Mouse (Mus musculus): ENCODE data around the gene Prkg1. TPM values are rescaled to one million over a fixed set of nuclear protein-coding genes. Genes with fewer than 3 reads are reported as not detected.

The Prkg1 gene
- total and polyA plus RNA-seq, 3 experiments = 2.2 to 13.6 (median 11.0) TPM

GRCm38 (mm10) chr19:31650452-31650851 lies 114.4 kb downstream of the Prkg1 start:
- TF ChIP-seq POLR2A (IDR thresholded peaks at IDR 0.05; ENCODE audit: insufficient read depth, low read depth, low read length) (no peak), CTCF (IDR thresholded peaks at IDR 0.05) (no peak), EP300 (IDR thresholded peaks at IDR 0.05; ENCODE audit: insufficient read depth, low read depth, low read length) (no peak)
- Histone ChIP-seq H3K4me1 (ENCODE audit: control insufficient read depth, insufficient read depth, low read length) (no peaks in the 10 kb centered on the region), H3K4me3 (no peak overlapping the region), H3K27me3 (ENCODE audit: control insufficient read depth, insufficient read depth, low read length) (no peaks in the 10 kb centered on the region), H3K9ac (ENCODE audit: low read depth, low read length) (no peak overlapping the region), H3K79me2 (replicated peaks; ENCODE audit: control insufficient read depth, insufficient read depth, low read length) (no peaks in the 10 kb centered on the region), H3K27ac (no peak overlapping the region), H3K36me3 (ENCODE audit: control insufficient read depth, insufficient read depth, low read length) (no peaks in the 10 kb centered on the region)
- DNase-seq = no peak
- intact Hi-C loops (cut with DNase I) = no loop called here
- 83% methylated on average over 4 of the region's 4 CpGs for WGBS

- WGBS = 27% methylated on average over 2 of the region's 2 CpGs
- no peaks in the 10 kb centered on the region for H3K36me3 ChIP-seq (ENCODE audit: control insufficient read depth, insufficient read depth, low read length)
- peak; percentile 32 to 40 for DNase-seq
- H3K27ac ChIP-seq = no peak overlapping the region
- no peaks in the 10 kb centered on the region for H3K27me3 ChIP-seq (ENCODE audit: control insufficient read depth, insufficient read depth, low read length)
- H3K9ac ChIP-seq (ENCODE audit: low read depth, low read length) = no peak overlapping the region
- H3K4me3 ChIP-seq = no peak overlapping the region
- H3K4me1 ChIP-seq (ENCODE audit: control insufficient read depth, insufficient read depth, low read length) = no peaks in the 10 kb centered on the region
- intact Hi-C loops (cut with DNase I) = no loop called here
- TF ChIP-seq POLR2A (IDR thresholded peaks at IDR 0.05; ENCODE audit: insufficient read depth, low read depth, low read length) = no peak
- TF ChIP-seq EP300 (IDR thresholded peaks at IDR 0.05; ENCODE audit: insufficient read depth, low read depth, low read length) = no peak
- no peak for TF ChIP-seq CTCF (IDR thresholded peaks at IDR 0.05)
- H3K79me2 ChIP-seq (replicated peaks; ENCODE audit: control insufficient read depth, insufficient read depth, low read length) = no peaks in the 10 kb centered on the region
Measured at GRCm38 (mm10) chr19:31647492-31647891, 117.3 kb downstream of the Prkg1 start.

- WGBS = 82% methylated on average over 8 of the region's 8 CpGs
- intact Hi-C loops (cut with DNase I) = no loop called here
- Histone ChIP-seq H3K27me3 (ENCODE audit: control insufficient read depth, insufficient read depth, low read length) (no peaks in the 10 kb centered on the region), H3K36me3 (ENCODE audit: control insufficient read depth, insufficient read depth, low read length) (no peaks in the 10 kb centered on the region), H3K79me2 (replicated peaks; ENCODE audit: control insufficient read depth, insufficient read depth, low read length) (no peaks in the 10 kb centered on the region), H3K27ac (no peak overlapping the region), H3K4me3 (no peak overlapping the region), H3K4me1 (ENCODE audit: control insufficient read depth, insufficient read depth, low read length) (no peaks in the 10 kb centered on the region), H3K9ac (ENCODE audit: low read depth, low read length) (no peak overlapping the region)
- no peak for TF ChIP-seq EP300 (IDR thresholded peaks at IDR 0.05; ENCODE audit: insufficient read depth, low read depth, low read length)
- TF ChIP-seq CTCF (IDR thresholded peaks at IDR 0.05) = no peak
- no peak for DNase-seq
Measured at GRCm38 (mm10) chr19:31630899-31631869, 133.6 kb downstream of the Prkg1 start.

- DNase-seq = no peak
- 57% methylated on average over 1 of the region's 1 CpGs for WGBS
- TF ChIP-seq EP300 (IDR thresholded peaks at IDR 0.05; ENCODE audit: insufficient read depth, low read depth, low read length) (no peak), CTCF (IDR thresholded peaks at IDR 0.05) (no peak), POLR2A (IDR thresholded peaks at IDR 0.05; ENCODE audit: insufficient read depth, low read depth, low read length) (no peak)
Measured at GRCm38 (mm10) chr19:31621716-31622115, 143.1 kb downstream of the Prkg1 start.

GRCm38 (mm10) chr19:31616830-31617229 lies 148.0 kb downstream of the Prkg1 start:
- Histone ChIP-seq H3K27me3 (ENCODE audit: control insufficient read depth, insufficient read depth, low read length) (no peaks in the 10 kb centered on the region), H3K4me1 (ENCODE audit: control insufficient read depth, insufficient read depth, low read length) (no peaks in the 10 kb centered on the region), H3K9ac (ENCODE audit: low read depth, low read length) (no peak overlapping the region), H3K4me3 (no peak overlapping the region), H3K27ac (no peak overlapping the region), H3K36me3 (ENCODE audit: control insufficient read depth, insufficient read depth, low read length) (no peaks in the 10 kb centered on the region), H3K79me2 (replicated peaks; ENCODE audit: control insufficient read depth, insufficient read depth, low read length) (no peaks in the 10 kb centered on the region)
- 75% methylated on average over 4 of the region's 4 CpGs for WGBS
- intact Hi-C loops (cut with DNase I) = no loop called here
- no peak for TF ChIP-seq CTCF (IDR thresholded peaks at IDR 0.05)
- TF ChIP-seq EP300 (IDR thresholded peaks at IDR 0.05; ENCODE audit: insufficient read depth, low read depth, low read length) = no peak
- no peak for TF ChIP-seq POLR2A (IDR thresholded peaks at IDR 0.05; ENCODE audit: insufficient read depth, low read depth, low read length)
- no peak for DNase-seq

More at GRCm38 (mm10) chr19:31621716-31622115, 143.1 kb downstream of the Prkg1 start:
- Histone ChIP-seq H3K27me3 (ENCODE audit: control insufficient read depth, insufficient read depth, low read length) (no peaks in the 10 kb centered on the region), H3K9ac (ENCODE audit: low read depth, low read length) (no peak overlapping the region), H3K4me3 (no peak overlapping the region), H3K79me2 (replicated peaks; ENCODE audit: control insufficient read depth, insufficient read depth, low read length) (no peaks in the 10 kb centered on the region), H3K36me3 (ENCODE audit: control insufficient read depth, insufficient read depth, low read length) (no peaks in the 10 kb centered on the region), H3K4me1 (ENCODE audit: control insufficient read depth, insufficient read depth, low read length) (peaks cover 4% of the 10 kb centered on the region), H3K27ac (peak overlapping the region; percentile 20)
- intact Hi-C loops (cut with DNase I) = no loop called here

- no peaks in the 10 kb centered on the region for H3K79me2 ChIP-seq (replicated peaks; ENCODE audit: control insufficient read depth, insufficient read depth, low read length)
- no peak overlapping the region for H3K27ac ChIP-seq
- TF ChIP-seq POLR2A (IDR thresholded peaks at IDR 0.05; ENCODE audit: insufficient read depth, low read depth, low read length) (no peak), EP300 (IDR thresholded peaks at IDR 0.05; ENCODE audit: insufficient read depth, low read depth, low read length) (no peak), CTCF (IDR thresholded peaks at IDR 0.05) (no peak)
- no peak overlapping the region for H3K4me3 ChIP-seq
- no peaks in the 10 kb centered on the region for H3K36me3 ChIP-seq (ENCODE audit: control insufficient read depth, insufficient read depth, low read length)
- H3K9ac ChIP-seq (ENCODE audit: low read depth, low read length) = no peak overlapping the region
- DNase-seq = no peak
- no peaks in the 10 kb centered on the region for H3K4me1 ChIP-seq (ENCODE audit: control insufficient read depth, insufficient read depth, low read length)
- intact Hi-C loops (cut with DNase I) = no loop called here
- H3K27me3 ChIP-seq (ENCODE audit: control insufficient read depth, insufficient read depth, low read length) = no peaks in the 10 kb centered on the region
- WGBS = 64% methylated on average over 4 of the region's 4 CpGs
Measured at GRCm38 (mm10) chr19:31616159-31616558, 148.7 kb downstream of the Prkg1 start.
